Mouse (Mus musculus): ENCODE measurements at regions not wholly inside any gene's neighbourhood (a gene's known extent, or its start where the extent isn't known, plus 50 kb on each side); places are given as distances from the start of the nearest gene placed in this dataset.
"Not testable (repeated sequence)": the region's sequence is repeated elsewhere in the genome, so short reads cannot be mapped to it uniquely, and the experiment has no call there.

- no peak for DNase-seq
Observed at GRCm38 (mm10) chr3:109224526-109224925, 101.6 kb downstream of the Slc25a24 start.

DNA sequence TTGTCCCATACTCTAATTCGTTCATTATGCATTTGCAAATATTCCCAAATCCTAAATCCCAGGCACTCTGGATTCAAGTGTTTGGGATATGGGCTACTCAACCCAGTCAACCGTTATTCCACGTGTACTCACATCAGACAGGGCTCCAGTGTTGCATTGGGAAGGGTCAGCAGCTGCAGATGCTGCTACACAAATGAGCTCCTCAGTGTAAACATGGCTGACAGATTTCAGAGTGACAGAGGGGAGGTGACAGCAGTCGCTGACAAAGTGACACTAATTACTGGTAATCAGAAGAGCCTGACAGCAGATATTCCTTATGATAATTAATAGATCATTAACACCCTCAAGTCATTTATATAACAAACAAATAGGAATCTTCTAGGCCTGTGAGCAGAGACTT lies 106.2 kb upstream of the Vav3 start:
- no peak for DNase-seq

GRCm38 (mm10) chr3:109236918-109237317 lies 103.5 kb upstream of the Vav3 start:
- DNase-seq = no peak

DNA sequence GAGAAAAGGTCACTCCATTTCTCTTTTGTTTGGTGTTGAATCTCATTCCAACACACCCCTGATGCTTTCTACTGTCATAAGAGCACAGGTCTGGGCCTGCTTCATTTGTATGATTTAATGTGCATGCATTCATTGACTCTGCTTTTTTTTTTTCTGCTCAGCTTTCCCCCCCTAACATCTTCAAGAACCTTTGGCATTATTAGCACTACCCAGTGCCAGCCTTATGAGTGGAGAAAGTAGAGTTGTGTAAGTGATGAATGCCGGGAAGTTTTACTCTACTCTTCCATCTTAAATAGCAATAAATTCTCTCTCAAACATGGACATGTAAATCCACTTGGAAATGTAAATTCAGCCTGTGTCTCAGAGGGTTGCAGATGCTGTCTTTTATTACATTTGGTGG lies 97.0 kb upstream of the Vav3 start:
- DNase-seq = no peak

DNA sequence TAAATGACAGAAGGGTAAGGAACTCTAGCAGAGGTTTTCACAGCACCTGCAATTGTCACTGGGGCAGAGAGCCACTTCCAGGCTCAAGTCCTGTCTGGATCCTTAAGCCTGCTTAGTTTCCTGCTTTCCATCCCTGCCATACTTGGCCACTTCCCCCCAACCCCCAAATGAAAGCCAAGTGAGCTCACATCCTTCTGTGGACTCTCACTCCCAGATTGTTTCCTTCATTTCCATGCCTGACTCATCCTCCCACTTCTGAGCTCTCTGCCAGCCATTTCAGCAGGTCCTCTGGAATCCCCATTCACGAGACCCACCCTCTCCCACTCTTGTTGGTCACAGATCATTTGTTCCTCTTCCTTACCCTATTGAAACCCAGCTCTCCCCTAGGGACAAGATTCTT lies 91.7 kb upstream of the Vav3 start:
- no peak for DNase-seq

- DNase-seq = peak; percentile 43
Observed at GRCm38 (mm10) chr3:109249359-109249758, 91.1 kb upstream of the Vav3 start.

- DNase-seq = peak; percentile 13
Observed at GRCm38 (mm10) chr3:109249989-109250388, 90.5 kb upstream of the Vav3 start.

- no peak for DNase-seq
Observed at GRCm38 (mm10) chr3:109251716-109252115, 88.7 kb upstream of the Vav3 start.

DNA sequence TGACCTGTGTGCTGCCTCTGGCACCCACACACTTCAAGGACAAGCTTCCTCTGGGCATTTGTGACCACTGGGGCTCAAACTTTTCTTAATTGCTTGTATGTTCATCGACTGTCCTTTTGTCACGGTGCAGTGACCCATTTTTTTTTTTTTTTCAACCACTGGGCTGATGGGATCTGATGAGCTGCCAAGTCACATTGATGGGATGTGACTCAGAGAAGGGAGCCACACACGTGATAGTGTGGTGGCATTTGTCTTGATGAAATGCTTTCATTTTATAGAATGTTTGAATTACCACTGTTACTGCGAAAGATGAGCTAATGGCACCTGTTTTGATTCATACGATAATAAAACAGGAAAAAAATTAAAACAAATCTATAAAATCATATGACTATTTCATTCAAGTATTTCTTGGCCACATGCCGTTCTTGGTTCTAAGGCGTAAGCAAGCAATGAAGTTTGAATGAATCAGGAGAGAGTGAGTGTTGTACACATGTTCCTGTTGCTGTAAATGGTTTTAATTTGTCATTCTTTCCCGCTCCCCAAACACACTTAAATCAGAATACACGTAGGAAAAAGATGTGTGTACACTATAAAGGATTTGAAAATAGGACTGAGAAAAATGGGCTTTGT lies 86.3 kb upstream of the Vav3 start:
- no peak for DNase-seq

DNA sequence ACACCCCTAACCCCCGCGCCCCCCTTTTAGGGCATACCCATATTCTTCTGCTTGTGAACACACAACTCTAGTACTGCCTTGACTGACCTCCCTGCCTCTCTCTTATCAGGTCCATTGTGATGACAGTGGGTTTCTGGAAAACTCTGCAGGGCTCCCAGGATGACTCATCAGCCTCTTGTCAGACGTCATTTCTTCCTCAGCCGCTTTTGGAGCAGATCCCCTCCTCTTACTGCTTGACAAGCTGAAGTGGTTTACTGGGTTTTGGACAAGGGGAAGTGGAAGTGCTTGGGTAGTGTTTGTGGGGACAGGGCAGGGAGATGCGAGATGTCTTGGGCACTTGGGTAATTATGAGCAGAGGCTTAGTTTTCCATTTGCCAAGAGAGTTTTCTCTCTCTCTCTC lies 85.5 kb upstream of the Vav3 start:
- DNase-seq = no peak

- DNase-seq = no peak
Observed at GRCm38 (mm10) chr3:109256723-109257122, 83.7 kb upstream of the Vav3 start.

GRCm38 (mm10) chr3:109266947-109267346 lies 73.5 kb upstream of the Vav3 start:
- DNase-seq = not testable (repeated sequence)

DNA sequence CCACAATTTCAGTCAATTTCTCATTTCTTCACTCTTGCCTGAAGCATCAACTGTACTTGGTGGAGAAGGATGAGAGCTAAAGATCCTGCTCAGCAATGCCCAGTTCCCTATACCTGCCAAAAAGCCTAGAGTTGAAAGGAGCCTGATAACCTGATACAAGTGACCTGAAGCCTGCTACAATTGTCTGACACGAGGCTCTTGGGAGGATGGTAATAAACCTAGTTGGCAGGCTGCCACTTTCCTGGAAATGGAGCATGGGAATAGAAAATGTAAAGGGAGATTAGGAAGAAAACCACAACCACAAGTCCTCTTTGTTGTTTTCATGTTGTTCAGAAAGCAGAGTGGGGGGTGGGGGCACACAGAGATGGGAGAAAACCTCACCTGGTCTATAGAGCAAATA lies 69.7 kb upstream of the Vav3 start:
- DNase-seq = no peak

DNA sequence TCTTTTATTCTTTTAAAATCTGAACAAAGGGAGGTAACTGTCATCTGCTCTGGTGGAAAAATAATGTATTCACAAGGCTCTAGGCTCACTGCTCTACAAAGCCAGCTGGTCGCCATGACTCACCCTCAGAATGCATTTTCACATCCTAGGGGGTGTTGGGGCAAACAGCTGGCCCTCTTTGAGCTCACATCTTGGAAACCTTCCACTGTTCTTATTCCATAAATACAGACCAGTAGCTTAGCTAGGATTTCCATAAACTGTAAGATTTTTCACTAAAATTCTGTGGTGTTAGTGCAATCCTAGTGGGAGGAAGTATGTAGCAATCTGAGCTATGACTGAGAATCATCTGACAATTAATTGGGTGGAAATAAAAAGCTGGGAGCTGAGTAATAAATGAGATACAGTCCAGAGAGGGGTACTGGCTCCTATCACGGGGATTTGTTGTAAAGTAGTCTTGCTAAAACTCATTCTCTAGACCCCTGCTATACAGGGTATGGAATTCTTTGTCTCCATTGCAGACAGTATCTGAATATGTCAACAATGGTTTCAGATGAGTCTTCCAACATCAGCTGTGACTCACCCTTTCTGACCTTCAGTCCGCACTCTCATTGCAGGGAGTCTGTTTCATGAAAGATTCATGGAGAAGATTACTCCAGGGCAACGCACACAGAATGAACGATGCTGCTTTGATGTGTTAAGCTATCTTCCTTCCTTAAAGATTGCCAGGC lies 67.2 kb upstream of the Vav3 start:
- no peak for DNase-seq

DNA sequence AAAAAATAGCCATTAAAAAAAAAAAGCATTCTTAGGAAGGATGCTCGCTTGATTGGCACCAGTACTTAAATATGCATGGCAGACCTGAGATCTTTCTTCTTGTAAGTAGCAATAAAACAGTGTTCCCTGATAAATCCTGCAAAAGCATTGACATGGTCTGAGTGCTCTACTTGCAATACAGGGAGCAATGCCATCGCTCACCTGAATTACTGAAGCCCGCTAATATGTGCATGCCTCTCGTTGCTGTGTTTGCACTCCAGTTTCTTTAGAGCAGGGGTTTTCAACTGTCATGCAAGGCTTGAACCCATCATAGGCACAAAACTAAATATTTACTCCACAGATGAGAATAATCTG lies 66.7 kb upstream of the Vav3 start:
- no peak for DNase-seq

DNA sequence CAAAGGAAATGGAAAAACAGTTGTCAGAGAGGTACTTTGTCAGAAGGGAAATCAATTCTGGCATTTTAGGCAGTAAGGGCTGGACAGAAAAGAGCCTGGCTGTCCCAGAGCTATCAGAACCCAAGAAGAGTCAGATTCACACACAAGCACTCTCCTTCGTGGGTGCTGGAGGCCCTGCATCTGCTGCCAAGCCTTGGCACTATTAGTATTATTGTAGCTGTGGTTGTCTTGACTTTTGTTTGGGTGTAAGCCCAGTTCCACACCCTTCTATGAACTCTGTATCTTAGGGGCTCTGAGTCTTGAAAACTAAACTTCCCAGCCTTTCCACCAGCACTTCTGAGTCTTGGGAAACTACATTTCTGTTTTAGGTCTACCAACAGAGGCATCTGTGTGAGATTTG lies 61.4 kb upstream of the Vav3 start:
- DNase-seq = no peak

GRCm38 (mm10) chr3:109286590-109286989 lies 53.9 kb upstream of the Vav3 start:
- no peak for DNase-seq
